Mouse (Mus musculus): Measurements from ENCODE around the gene 4930524B15Rik.

- TF ChIP-seq POLR2A (IDR thresholded peaks at IDR 0.05; ENCODE audit: low read depth, low read length) = no peak
- TF ChIP-seq CTCF (conservative IDR thresholded peaks at IDR 0.05; ENCODE audit: insufficient read depth, insufficient read length, low read depth, low read length) = no peak
These were observed 28.4 kb upstream of the 4930524B15Rik start for GRCm38 (mm10) chr11:31936910-31937525.
